Mouse (Mus musculus) hindbrain, embryonic 11.5 days (tissue): ENCODE measurements around the gene Epc2. TPM values are rescaled to one million over a fixed set of nuclear protein-coding genes. Genes with fewer than 3 reads are reported as not detected.
"Not testable (repeated sequence)": the region's sequence is repeated elsewhere in the genome, so short reads cannot be mapped to it uniquely, and the experiment has no call there.

Source experiments
- ATAC-seq: fragments of 200-750 bp; cut with Nextera tagmentation; 2 replicates; pipeline ENCODE4 v1.8.0; 2017; ENCODE audit warnings: mild to moderate bottlenecking, moderate TSS enrichment, moderate library complexity; ENCODE audit not compliant: low FRiP score
- DNase-seq: peaks from one replicate; pipeline ENCODE4 v3.0.0-alpha.2; 2015; ENCODE audit warnings: low spot score
- H3K27ac ChIP-seq: fragments of 300-500 bp; sonication (generic); 2 replicates; pipeline ENCODE4 v1.5.1; 2014; ENCODE audit warnings: mild to moderate bottlenecking, low read depth, low read length
- H3K27me3 ChIP-seq: fragments of 300-500 bp; sonication (generic); 2 replicates; pipeline ENCODE4 v1.6.1; 2014; ENCODE audit warnings: mild to moderate bottlenecking, low read length, moderate library complexity, mixed read lengths; ENCODE audit not compliant: control insufficient read depth, insufficient read depth
- H3K36me3 ChIP-seq: fragments of 300-500 bp; sonication (generic); 2 replicates; pipeline ENCODE4 v1.6.1; 2014; ENCODE audit warnings: mild to moderate bottlenecking, low read length, moderate library complexity, mixed read lengths; ENCODE audit not compliant: control insufficient read depth, insufficient read depth
- H3K4me1 ChIP-seq: fragments of 300-500 bp; sonication (generic); replicated peaks from 2 replicates; pipeline ENCODE4 v1.6.1; 2014; ENCODE audit warnings: low read length, mixed read lengths; ENCODE audit not compliant: control insufficient read depth, insufficient read depth
- H3K4me2 ChIP-seq: fragments of 300-500 bp; sonication (generic); replicated peaks from 2 replicates; pipeline ENCODE4 v1.6.1; 2014; ENCODE audit warnings: mild to moderate bottlenecking, low read depth, low read length
- H3K4me3 ChIP-seq: fragments of 300-500 bp; sonication (generic); 2 replicates; pipeline ENCODE4 v1.5.1; 2014; ENCODE audit warnings: low read depth, low read length
- H3K9ac ChIP-seq: fragments of 300-500 bp; sonication (generic); 2 replicates; pipeline ENCODE4 v1.6.1; 2014; ENCODE audit warnings: low read depth, low read length
- H3K9me3 ChIP-seq: fragments of 300-500 bp; sonication (generic); 2 replicates; pipeline ENCODE4 v1.6.1; 2016; ENCODE audit warnings: low read length; ENCODE audit not compliant: control insufficient read depth
- WGBS: fragments of 180-500 bp; shearing (Covaris S2); extraction: QIAGEN DNeasy Blood & Tissue Kit; methylation state at CpG from one replicate; pipeline ENCODE4 v1.1.7; 2014; 5-methylcytosine and 5-hydroxymethylcytosine counted together
- polyA plus RNA-seq: library from polyadenylated mRNA; unstranded; fragments of >200 nt; fragmentation: Nextera tagmentation; extraction: Ambion mirVana; gene quantifications from 2 replicates; pipeline ENCODE4 v1.2.1, GENCODE M21; 2014

Epc2 gene
- polyA plus RNA-seq, 1 experiment from 2014 or later = 16.6 TPM

DNA sequence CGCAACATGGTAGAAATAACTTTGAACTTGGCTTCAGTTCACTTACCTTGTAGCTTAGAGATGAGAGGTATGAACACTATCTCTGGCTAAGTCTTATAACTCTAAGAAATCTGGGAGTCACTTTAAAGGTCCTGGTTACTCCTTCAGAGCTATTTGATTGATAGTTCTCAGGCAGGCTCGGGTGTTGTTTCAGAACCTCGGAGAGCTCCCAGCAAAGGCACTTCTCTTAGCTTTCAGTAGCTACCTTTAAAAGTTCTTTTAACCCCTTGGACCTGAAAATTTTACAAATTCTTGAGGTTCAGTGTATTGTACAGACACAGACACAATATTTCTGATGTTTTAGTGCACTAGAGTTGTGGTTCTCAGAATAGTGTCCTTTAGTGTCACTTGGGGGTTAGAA is 52.3 kb downstream of the Epc2 start:
- H3K27ac ChIP-seq = no peak overlapping the region
- no peaks in the 10 kb centered on the region for H3K4me1 ChIP-seq
- no peaks in the 10 kb centered on the region for H3K27me3 ChIP-seq
- 63% methylated on average over 3 of the region's 3 CpGs for WGBS
- no peaks in the 10 kb centered on the region for H3K9me3 ChIP-seq
- no peak overlapping the region for H3K4me3 ChIP-seq
- ATAC-seq (no peak), DNase-seq (peak; percentile 36)
- no peak overlapping the region for H3K4me2 ChIP-seq
- no peaks in the 10 kb centered on the region for H3K36me3 ChIP-seq
- H3K9ac ChIP-seq = no peak overlapping the region

DNA sequence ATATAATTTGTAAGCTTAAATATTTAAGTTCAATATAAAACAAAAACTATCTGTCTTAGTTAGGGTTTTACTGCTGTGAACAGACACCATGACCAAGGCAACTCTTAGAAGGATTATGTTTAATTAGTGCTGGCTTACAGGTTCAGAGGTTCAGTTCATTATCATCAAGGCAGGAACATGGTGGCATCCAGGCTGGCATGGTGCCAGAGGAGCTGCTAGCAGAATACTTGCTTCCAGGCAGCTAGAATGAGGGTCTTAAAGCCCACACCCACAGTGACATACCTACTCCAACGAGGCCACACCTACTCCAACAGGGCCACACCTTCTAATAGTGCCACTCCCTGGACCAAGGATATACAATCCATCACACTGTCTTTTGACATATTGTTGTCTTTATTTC is 53.9 kb downstream of the Epc2 start:
- not testable (repeated sequence) for H3K4me2 ChIP-seq, H3K36me3 ChIP-seq, H3K4me1 ChIP-seq, H3K27me3 ChIP-seq, ATAC-seq, DNase-seq, H3K4me3 ChIP-seq, H3K9ac ChIP-seq, H3K9me3 ChIP-seq, H3K27ac ChIP-seq
- 100% methylated on average over 1 of the region's 1 CpGs for WGBS

DNA sequence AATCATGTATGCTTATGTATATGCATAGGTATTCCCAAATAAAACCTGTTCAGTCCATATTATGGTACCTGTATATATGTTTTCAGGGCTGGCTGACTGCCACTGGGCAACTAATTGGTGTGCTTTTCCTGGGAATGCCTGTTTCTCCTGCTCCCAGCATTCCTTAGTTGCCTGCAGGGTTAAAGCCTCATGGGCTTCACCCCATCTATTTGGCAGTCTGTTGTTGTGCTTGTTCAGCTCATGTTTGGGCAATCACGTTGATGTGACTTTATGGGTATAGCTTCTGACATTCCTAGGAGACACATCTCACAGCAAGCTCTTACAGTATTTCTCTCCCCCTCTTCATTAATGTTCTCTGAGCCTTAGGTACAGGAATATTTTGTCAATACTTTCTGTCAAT is 59.5 kb downstream of the Epc2 start:
- Histone ChIP-seq H3K27me3 (no peaks in the 10 kb centered on the region), H3K9ac (no peak overlapping the region), H3K4me2 (no peak overlapping the region), H3K27ac (no peak overlapping the region; the same call in 1 of the 2 replicates), H3K4me3 (no peak overlapping the region), H3K9me3 (no peaks in the 10 kb centered on the region), H3K36me3 (no peaks in the 10 kb centered on the region), H3K4me1 (no peaks in the 10 kb centered on the region)
- DNase-seq (no peak), ATAC-seq (no peak)
- 50% methylated on average over 1 of the region's 1 CpGs for WGBS

DNA sequence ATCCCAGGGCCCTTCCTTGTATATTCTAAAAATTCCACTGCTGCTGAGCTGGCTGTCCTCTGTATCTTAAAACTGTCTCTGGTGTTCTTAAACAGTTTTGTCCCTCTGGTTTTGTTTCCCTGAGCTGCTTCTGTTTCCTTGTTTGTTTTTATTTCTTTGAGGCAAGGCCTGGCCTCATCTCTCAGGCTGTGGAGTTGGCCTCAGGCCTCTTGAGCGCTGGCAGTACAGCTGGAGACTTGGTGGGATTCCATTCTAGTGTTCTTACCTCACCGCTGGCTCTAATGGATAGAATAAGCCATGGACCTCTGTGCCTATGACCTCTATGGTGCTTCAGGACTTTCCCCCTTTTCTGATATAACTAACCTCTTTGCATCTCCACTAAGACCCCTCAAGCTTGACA is 64.7 kb downstream of the Epc2 start:
- Histone ChIP-seq H3K4me1 (no peaks in the 10 kb centered on the region), H3K36me3 (no peaks in the 10 kb centered on the region), H3K4me3 (no peak overlapping the region), H3K9ac (no peak overlapping the region), H3K27me3 (no peaks in the 10 kb centered on the region), H3K4me2 (no peak overlapping the region), H3K9me3 (no peaks in the 10 kb centered on the region), H3K27ac (no peak overlapping the region)
- 81% methylated on average over 2 of the region's 2 CpGs for WGBS
- DNase-seq (no peak), ATAC-seq (no peak)

DNA sequence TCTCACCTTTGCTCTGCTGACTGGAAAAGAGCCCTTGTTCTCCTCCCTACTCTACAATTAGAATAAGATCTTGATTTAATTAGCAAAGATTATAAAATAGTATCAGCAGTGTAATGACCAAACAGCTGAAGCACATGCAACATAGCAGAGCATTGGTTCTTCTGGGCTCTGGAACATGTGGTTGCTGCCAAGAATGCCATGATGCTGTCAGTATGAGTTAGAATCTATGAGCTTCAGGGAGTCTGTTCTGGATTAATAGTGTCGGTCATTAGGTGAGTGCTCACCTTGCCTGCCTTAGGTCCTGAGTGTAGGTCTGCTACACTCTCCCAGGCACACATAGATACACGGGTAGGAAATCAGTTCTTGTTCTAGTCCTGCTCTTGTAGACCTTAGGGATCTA is 69.1 kb downstream of the Epc2 start:
- DNase-seq (no peak), ATAC-seq (no peak)
- Histone ChIP-seq H3K27me3 (no peaks in the 10 kb centered on the region), H3K27ac (no peak overlapping the region), H3K4me2 (no peak overlapping the region), H3K9ac (no peak overlapping the region), H3K9me3 (no peaks in the 10 kb centered on the region), H3K36me3 (no peaks in the 10 kb centered on the region), H3K4me1 (no peaks in the 10 kb centered on the region), H3K4me3 (no peak overlapping the region)
- 93% methylated on average over 2 of the region's 2 CpGs for WGBS

DNA sequence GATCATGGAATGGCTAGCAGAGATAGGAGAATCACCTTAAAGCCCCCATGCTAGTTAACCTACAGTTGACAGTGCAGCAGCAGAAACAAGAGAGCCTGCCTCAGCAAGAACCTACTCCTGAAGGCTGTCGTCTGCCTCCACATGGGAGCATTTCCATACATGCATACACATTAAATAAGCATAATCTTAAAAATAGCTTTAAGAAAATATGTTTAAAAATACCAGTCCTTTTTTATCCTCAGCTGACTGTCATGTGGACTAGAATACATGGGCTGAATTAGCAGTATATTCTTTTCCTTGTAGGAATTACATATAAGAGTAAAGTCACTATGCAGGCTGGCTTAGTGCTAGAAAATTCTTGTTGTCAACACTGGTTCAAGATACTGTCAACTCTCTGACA is 69.7 kb downstream of the Epc2 start:
- Histone ChIP-seq H3K27ac (no peak overlapping the region), H3K4me3 (no peak overlapping the region), H3K9ac (no peak overlapping the region), H3K4me2 (no peak overlapping the region), H3K36me3 (no peaks in the 10 kb centered on the region), H3K9me3 (no peaks in the 10 kb centered on the region), H3K27me3 (no peaks in the 10 kb centered on the region), H3K4me1 (no peaks in the 10 kb centered on the region)
- ATAC-seq (no peak), DNase-seq (no peak)
- WGBS = 91% methylated on average over 1 of the region's 1 CpGs

DNA sequence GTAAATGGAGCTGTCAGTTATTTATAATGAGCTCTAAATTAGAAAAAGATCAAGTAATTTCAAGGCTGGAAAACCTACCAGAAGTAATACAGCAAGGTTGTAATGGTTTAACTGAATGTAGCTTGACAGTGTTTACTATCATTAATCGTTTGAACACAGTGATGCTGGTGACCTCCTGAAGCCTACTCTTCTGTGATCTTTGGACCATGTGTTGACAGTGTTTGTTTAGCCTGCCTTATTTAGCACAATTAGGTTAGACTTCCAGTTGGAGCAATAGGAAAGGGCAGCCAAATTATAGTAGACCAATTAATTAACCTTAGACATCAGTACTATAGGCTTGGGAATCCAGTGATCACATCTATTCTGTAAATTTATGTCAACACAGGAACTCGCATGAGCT is 70.3 kb downstream of the Epc2 start:
- Histone ChIP-seq H3K4me1 (no peaks in the 10 kb centered on the region), H3K27ac (no peak overlapping the region), H3K4me3 (no peak overlapping the region), H3K9me3 (no peaks in the 10 kb centered on the region), H3K9ac (no peak overlapping the region), H3K4me2 (no peak overlapping the region), H3K27me3 (no peaks in the 10 kb centered on the region), H3K36me3 (no peaks in the 10 kb centered on the region)
- no peak for DNase-seq
- ATAC-seq = no peak
- 85% methylated on average over 2 of the region's 2 CpGs for WGBS

DNA sequence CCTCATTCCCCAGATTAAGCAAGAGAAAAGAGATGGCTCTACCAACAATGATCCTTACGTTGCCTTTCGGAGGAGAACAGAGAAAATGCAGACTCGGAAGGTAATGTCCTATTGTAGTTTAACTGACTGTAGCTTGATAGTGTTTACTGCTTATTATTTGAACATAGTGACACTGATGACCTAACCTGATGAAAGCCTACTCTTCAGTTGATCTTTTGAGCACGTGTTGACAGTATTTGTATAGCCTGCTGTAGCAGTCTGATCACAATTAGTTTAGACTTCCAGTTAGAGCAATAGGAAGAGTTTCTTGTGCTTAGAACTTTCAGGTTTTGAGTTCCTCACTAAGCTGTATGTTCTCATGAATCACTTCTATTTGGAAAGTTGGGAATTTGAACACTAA is 71.3 kb downstream of the Epc2 start:
- H3K4me1 ChIP-seq = no peaks in the 10 kb centered on the region
- no peak for ATAC-seq

DNA sequence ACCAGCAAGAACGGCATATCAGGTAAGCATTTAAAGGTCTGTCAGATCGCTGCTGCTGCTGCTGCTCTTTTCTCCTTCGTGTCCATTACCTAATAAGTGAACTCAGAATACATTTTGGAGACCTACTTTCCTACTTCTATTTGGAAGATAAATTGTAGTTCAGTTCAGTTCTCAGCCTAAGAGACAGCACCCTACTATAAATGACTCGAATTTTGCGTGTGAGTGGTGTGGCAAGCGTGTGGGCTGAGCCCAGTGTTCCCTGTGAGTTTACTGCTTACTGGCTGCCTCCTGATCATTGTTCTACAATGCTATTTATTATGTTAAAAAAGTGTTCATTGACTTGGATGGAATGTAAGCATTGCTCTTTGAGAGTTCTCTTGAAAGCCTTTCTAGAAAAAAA is 85.9 kb downstream of the Epc2 start:
- H3K9me3 ChIP-seq = no peaks in the 10 kb centered on the region
- H3K27ac ChIP-seq = no peak overlapping the region
- DNase-seq (no peak), ATAC-seq (no peak)
- no peak overlapping the region for H3K9ac ChIP-seq
- no peaks in the 10 kb centered on the region for H3K36me3 ChIP-seq
- H3K4me1 ChIP-seq = no peaks in the 10 kb centered on the region
- WGBS = 90% methylated on average over 6 of the region's 6 CpGs
- H3K27me3 ChIP-seq = no peaks in the 10 kb centered on the region
- no peak overlapping the region for H3K4me2 ChIP-seq
- H3K4me3 ChIP-seq = no peak overlapping the region

More for the DNA sequence above, 71.3 kb downstream of the Epc2 start:
- Histone ChIP-seq H3K36me3 (no peaks in the 10 kb centered on the region), H3K9me3 (no peaks in the 10 kb centered on the region), H3K27me3 (no peaks in the 10 kb centered on the region), H3K9ac (no peak overlapping the region), H3K4me2 (no peak overlapping the region), H3K27ac (no peak overlapping the region), H3K4me3 (no peak overlapping the region)
- DNase-seq = no peak
- 77% methylated on average over 4 of the region's 4 CpGs for WGBS
